Mouse (Mus musculus) E14TG2a.4 (cell line): ENCODE measurements around the gene Ttll5.

Experiments used
- CTCF ChIP-seq: conservative IDR thresholded peaks from 2 replicates; pipeline ENCODE4 v1.5.1; 2014; ENCODE audit warnings: low read length
- NANOG ChIP-seq: IDR thresholded peaks from 2 replicates; pipeline ENCODE4 v1.6.1; 2014; ENCODE audit warnings: borderline replicate concordance, low read length, mixed read lengths
- POU5F1 ChIP-seq: IDR thresholded peaks from 2 replicates; pipeline ENCODE4 v1.6.1; 2014; ENCODE audit warnings: low read length, borderline replicate concordance

GRCm38 (mm10) chr12:86106086-86106485 lies 281.6 kb downstream of the Ttll5 start:
- no peak for TF ChIP-seq CTCF
- no peak for TF ChIP-seq NANOG
- no peak for TF ChIP-seq POU5F1
